Mouse (Mus musculus): ENCODE measurements around the gene Pdgfra. TPM values are rescaled to one million over a fixed set of nuclear protein-coding genes. Genes with fewer than 3 reads are reported as not detected.

Gene Pdgfra
- polyA plus RNA-seq, 1 experiment from 2014 or later = 124 TPM

DNA sequence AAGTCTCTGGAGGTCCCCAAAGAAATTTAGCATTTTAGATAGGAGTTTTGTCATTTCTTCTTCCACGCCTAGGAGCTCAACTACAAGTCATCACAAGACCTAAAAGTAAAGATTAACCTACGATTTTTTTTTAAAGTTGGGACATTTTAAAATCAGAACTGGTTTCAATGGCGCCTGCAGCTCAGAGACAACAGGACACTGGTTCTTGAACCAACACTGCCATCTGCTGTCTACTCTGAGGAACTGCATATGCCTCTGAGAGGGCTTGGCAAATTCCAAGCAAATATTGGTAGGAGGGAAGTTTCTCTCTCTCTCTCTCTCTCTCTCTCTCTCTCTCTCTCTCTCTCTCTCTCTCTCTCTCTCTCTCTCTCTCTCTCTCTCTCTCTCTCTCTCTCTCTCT lies 4.9 kb downstream of the Pdgfra start:
- H3K4me3 ChIP-seq (ENCODE audit: low read depth, low read length) = peak overlapping the region; percentile 89
- 0% methylated on average over 3 of the region's 3 CpGs for WGBS
- ATAC-seq (ENCODE audit: insufficient number of reproducible peaks, low FRiP score, low TSS enrichment, low read depth) (no peak), DNase-seq (ENCODE audit: low spot score) (peak; percentile 74)
- H3K27me3 ChIP-seq (ENCODE audit: control insufficient read depth, insufficient read depth, low read length) = no peaks in the 10 kb centered on the region
- H3K9ac ChIP-seq (ENCODE audit: low read length) = peak overlapping the region; percentile 87
- H3K27ac ChIP-seq (replicated peaks; ENCODE audit: low read depth, low read length) = peak overlapping the region; percentile 99; the same call in 1 of the 2 replicates
- no peaks in the 10 kb centered on the region for H3K9me3 ChIP-seq (ENCODE audit: control insufficient read depth, low read length)
- peak overlapping the region; percentile 63 for H3K4me2 ChIP-seq (ENCODE audit: low read depth, severe bottlenecking)
- peaks cover 22% of the 10 kb centered on the region for H3K4me1 ChIP-seq (ENCODE audit: control insufficient read depth, insufficient read depth, low read length)
- H3K36me3 ChIP-seq (ENCODE audit: control insufficient read depth, insufficient read depth, low read length) = peaks cover 2% of the 10 kb centered on the region; the same call in 1 of the 2 replicates

DNA sequence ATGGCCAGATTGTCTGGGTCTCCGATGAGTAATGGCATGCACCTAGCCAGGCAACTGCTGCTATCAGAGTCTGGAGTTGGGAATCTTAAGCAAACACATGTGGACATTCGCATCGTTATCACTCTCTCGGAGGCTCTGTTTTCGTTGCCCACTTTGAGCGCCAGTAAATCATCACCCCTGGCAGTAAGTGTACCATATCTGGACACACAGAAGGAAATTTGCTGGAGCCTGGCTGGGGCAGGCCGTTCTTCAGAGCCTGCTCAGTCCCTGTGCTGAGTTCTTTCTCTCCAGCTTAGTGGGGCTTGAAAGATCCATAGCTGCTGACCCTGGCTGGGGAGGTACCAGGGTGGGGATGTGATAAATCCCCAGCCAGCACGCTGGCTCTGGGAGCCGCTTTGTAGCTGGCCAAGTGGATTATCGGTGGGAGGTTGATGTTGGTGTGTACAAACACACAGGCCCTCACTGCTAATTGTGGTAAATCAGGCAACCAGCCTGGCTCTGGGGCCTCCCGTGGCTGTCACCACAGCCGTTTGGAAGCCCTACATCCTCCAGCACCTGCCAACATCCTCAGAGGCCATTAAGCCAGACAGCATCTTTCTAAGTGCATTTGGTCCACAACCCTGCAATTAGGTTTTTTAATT lies 8.6 kb downstream of the Pdgfra start:
- no peak overlapping the region for H3K9ac ChIP-seq (ENCODE audit: low read length)
- H3K4me1 ChIP-seq (ENCODE audit: control insufficient read depth, insufficient read depth, low read length) = peaks cover 22% of the 10 kb centered on the region
- H3K4me3 ChIP-seq (ENCODE audit: low read depth, low read length) = no peak overlapping the region
- H3K4me2 ChIP-seq (ENCODE audit: low read depth, severe bottlenecking) = no peak overlapping the region
- no peaks in the 10 kb centered on the region for H3K9me3 ChIP-seq (ENCODE audit: control insufficient read depth, low read length)
- no peaks in the 10 kb centered on the region for H3K27me3 ChIP-seq (ENCODE audit: control insufficient read depth, insufficient read depth, low read length)
- peaks cover 20% of the 10 kb centered on the region; the same call in 1 of the 2 replicates for H3K36me3 ChIP-seq (ENCODE audit: control insufficient read depth, insufficient read depth, low read length)
- no peak overlapping the region for H3K27ac ChIP-seq (replicated peaks; ENCODE audit: low read depth, low read length)
- 41% methylated on average over 12 of the region's 12 CpGs for WGBS
- DNase-seq (ENCODE audit: low spot score) = peak; percentile 21
- no peak for ATAC-seq (ENCODE audit: insufficient number of reproducible peaks, low FRiP score, low TSS enrichment, low read depth)

DNA sequence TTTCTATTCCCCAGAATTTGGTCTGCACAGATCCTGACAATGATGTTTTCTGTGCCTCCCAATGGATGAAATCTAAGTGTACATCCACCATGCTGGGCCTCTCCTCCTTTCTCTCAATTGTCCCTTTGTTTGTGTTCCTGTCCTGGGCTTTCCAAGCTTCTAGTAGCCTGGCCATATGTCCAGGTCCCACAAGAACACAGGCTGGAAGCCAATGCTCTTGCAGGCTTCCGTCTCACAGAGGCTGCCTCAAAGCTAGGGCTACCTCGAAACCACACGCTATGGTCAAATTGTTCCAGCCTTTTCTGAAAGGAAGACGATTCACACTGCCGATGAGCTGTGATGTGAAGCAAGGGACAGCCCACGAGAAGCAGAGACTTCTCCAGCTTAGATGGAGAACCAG lies 9.5 kb downstream of the Pdgfra start:
- Histone ChIP-seq H3K4me3 (ENCODE audit: low read depth, low read length) (no peak overlapping the region), H3K9ac (ENCODE audit: low read length) (no peak overlapping the region), H3K27ac (replicated peaks; ENCODE audit: low read depth, low read length) (no peak overlapping the region), H3K4me1 (ENCODE audit: control insufficient read depth, insufficient read depth, low read length) (peaks cover 22% of the 10 kb centered on the region), H3K27me3 (ENCODE audit: control insufficient read depth, insufficient read depth, low read length) (no peaks in the 10 kb centered on the region), H3K4me2 (ENCODE audit: low read depth, severe bottlenecking) (peak overlapping the region; percentile 2; the same call in 1 of the 2 replicates), H3K9me3 (ENCODE audit: control insufficient read depth, low read length) (no peaks in the 10 kb centered on the region), H3K36me3 (ENCODE audit: control insufficient read depth, insufficient read depth, low read length) (peaks cover 25% of the 10 kb centered on the region; the same call in 1 of the 2 replicates)
- no peak for DNase-seq (ENCODE audit: low spot score)
- no peak for ATAC-seq (ENCODE audit: insufficient number of reproducible peaks, low FRiP score, low TSS enrichment, low read depth)
- WGBS = 88% methylated on average over 6 of the region's 6 CpGs

DNA sequence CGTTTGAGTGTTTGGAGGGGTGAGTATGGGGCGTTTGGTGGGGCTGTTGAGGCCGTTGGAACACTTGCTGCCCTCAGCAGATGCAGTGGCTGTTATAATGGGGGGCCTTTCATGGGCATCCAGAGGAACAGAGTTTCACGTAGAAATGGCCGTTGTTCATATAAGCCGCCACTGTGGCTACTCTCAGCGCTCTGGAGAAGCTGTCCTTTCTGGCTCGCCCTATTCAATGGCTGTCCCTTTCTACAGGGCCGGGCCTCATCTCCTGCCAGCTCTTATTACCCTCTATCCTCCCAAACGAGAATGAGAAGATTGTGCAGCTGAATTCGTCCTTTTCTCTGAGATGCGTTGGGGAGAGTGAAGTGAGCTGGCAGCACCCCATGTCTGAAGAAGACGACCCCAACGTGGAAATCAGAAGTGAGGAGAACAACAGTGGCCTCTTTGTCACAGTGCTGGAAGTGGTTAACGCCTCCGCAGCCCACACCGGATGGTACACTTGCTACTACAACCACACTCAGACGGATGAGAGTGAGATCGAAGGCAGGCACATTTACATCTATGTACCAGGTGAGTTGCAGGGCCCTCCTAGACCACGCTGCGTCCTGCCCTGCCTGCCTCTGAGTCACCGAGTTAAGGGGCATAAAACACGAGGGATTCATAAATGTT lies 11.3 kb downstream of the Pdgfra start:
- WGBS = 87% methylated on average over 23 of the region's 23 CpGs
- H3K9ac ChIP-seq (ENCODE audit: low read length) = no peak overlapping the region
- DNase-seq (ENCODE audit: low spot score) = peak; percentile 20
- H3K36me3 ChIP-seq (ENCODE audit: control insufficient read depth, insufficient read depth, low read length) = peaks cover 31% of the 10 kb centered on the region; the same call in 1 of the 2 replicates
- no peak overlapping the region for H3K27ac ChIP-seq (replicated peaks; ENCODE audit: low read depth, low read length)
- no peak for ATAC-seq (ENCODE audit: insufficient number of reproducible peaks, low FRiP score, low TSS enrichment, low read depth)
- H3K4me1 ChIP-seq (ENCODE audit: control insufficient read depth, insufficient read depth, low read length) = peaks cover 16% of the 10 kb centered on the region; the same call in 1 of the 2 replicates
- H3K9me3 ChIP-seq (ENCODE audit: control insufficient read depth, low read length) = no peaks in the 10 kb centered on the region
- no peaks in the 10 kb centered on the region for H3K27me3 ChIP-seq (ENCODE audit: control insufficient read depth, insufficient read depth, low read length)
- H3K4me2 ChIP-seq (ENCODE audit: low read depth, severe bottlenecking) = no peak overlapping the region
- H3K4me3 ChIP-seq (ENCODE audit: low read depth, low read length) = no peak overlapping the region

DNA sequence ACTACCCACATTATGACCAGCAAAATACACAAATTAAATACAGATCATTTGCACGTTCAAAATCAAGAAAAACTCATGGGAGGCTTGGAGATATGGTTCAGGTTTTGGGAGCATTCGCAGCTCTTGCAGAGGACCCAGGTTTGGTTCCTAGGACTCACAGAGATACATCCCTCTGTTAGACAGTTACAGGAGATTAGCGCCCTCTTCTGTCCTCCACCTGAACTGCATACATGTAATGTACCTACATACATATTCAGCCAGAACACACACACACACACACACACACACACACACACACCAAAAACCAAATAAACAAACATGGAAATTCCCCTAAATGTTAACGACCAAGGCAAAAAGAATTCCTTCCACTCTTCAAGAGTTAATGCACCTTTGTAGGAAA lies 12.6 kb downstream of the Pdgfra start:
- Histone ChIP-seq H3K27ac (replicated peaks; ENCODE audit: low read depth, low read length) (no peak overlapping the region), H3K4me1 (ENCODE audit: control insufficient read depth, insufficient read depth, low read length) (peaks cover 10% of the 10 kb centered on the region; the same call in 1 of the 2 replicates), H3K9ac (ENCODE audit: low read length) (no peak overlapping the region), H3K4me2 (ENCODE audit: low read depth, severe bottlenecking) (no peak overlapping the region), H3K27me3 (ENCODE audit: control insufficient read depth, insufficient read depth, low read length) (no peaks in the 10 kb centered on the region), H3K9me3 (ENCODE audit: control insufficient read depth, low read length) (no peaks in the 10 kb centered on the region), H3K36me3 (ENCODE audit: control insufficient read depth, insufficient read depth, low read length) (peaks cover 35% of the 10 kb centered on the region; the same call in 1 of the 2 replicates), H3K4me3 (ENCODE audit: low read depth, low read length) (no peak overlapping the region)
- WGBS = 82% methylated on average over 4 of the region's 4 CpGs
- ATAC-seq (ENCODE audit: insufficient number of reproducible peaks, low FRiP score, low TSS enrichment, low read depth) = no peak
- DNase-seq (ENCODE audit: low spot score) = peak; percentile 66

DNA sequence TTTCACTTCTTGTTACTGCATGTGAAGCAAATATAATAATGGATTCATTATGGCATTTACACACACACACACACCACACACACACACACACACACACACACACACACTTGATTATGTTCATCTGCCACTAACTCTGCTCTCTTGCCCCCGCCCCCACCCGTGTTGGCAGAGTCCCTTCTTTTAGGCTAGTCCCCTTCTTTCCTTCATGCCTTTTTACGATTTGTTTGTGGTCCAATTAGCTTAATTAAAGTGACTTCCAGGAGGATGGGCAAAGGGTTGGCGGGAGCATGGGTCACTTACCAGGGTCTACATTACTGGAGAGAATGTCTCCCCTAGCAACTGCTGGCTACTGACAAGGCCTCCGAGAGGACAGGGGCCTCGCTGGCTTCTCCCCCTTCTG lies 17.7 kb downstream of the Pdgfra start:
- no peak overlapping the region for H3K27ac ChIP-seq (replicated peaks; ENCODE audit: low read depth, low read length)
- peaks cover 30% of the 10 kb centered on the region; the same call in 1 of the 2 replicates for H3K36me3 ChIP-seq (ENCODE audit: control insufficient read depth, insufficient read depth, low read length)
- H3K27me3 ChIP-seq (ENCODE audit: control insufficient read depth, insufficient read depth, low read length) = no peaks in the 10 kb centered on the region
- WGBS = 74% methylated on average over 6 of the region's 6 CpGs
- H3K9ac ChIP-seq (ENCODE audit: low read length) = no peak overlapping the region
- ATAC-seq (ENCODE audit: insufficient number of reproducible peaks, low FRiP score, low TSS enrichment, low read depth) (no peak), DNase-seq (ENCODE audit: low spot score) (no peak)
- no peak overlapping the region for H3K4me3 ChIP-seq (ENCODE audit: low read depth, low read length)
- H3K4me1 ChIP-seq (ENCODE audit: control insufficient read depth, insufficient read depth, low read length) = no peaks in the 10 kb centered on the region
- no peaks in the 10 kb centered on the region for H3K9me3 ChIP-seq (ENCODE audit: control insufficient read depth, low read length)
- H3K4me2 ChIP-seq (ENCODE audit: low read depth, severe bottlenecking) = no peak overlapping the region

DNA sequence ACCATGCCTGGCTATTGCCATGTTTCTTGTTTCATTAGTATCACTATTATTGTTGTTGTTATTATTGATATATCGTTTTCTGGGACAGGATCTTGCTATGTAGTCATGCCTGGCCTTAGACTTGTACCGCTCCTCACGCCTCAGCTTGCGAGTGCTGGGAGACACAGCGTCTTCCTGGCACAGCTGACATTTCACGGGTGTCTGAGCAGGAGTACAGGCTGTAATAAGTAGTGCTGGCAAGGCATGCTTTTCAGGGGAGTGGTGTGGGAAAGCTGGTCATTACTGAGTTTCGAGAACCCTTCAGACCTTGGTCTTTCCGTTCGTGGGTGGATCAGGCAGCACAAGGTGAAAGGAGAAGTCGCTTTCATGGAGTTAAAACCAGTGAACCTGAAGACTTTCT lies 19.8 kb downstream of the Pdgfra start:
- Histone ChIP-seq H3K9ac (ENCODE audit: low read length) (no peak overlapping the region), H3K27ac (replicated peaks; ENCODE audit: low read depth, low read length) (no peak overlapping the region), H3K9me3 (ENCODE audit: control insufficient read depth, low read length) (no peaks in the 10 kb centered on the region), H3K4me2 (ENCODE audit: low read depth, severe bottlenecking) (no peak overlapping the region), H3K36me3 (ENCODE audit: control insufficient read depth, insufficient read depth, low read length) (peaks cover 35% of the 10 kb centered on the region), H3K4me1 (ENCODE audit: control insufficient read depth, insufficient read depth, low read length) (no peaks in the 10 kb centered on the region), H3K4me3 (ENCODE audit: low read depth, low read length) (no peak overlapping the region), H3K27me3 (ENCODE audit: control insufficient read depth, insufficient read depth, low read length) (no peaks in the 10 kb centered on the region)
- DNase-seq (ENCODE audit: low spot score) = no peak
- ATAC-seq (ENCODE audit: insufficient number of reproducible peaks, low FRiP score, low TSS enrichment, low read depth) = no peak
- 93% methylated on average over 10 of the region's 10 CpGs for WGBS

DNA sequence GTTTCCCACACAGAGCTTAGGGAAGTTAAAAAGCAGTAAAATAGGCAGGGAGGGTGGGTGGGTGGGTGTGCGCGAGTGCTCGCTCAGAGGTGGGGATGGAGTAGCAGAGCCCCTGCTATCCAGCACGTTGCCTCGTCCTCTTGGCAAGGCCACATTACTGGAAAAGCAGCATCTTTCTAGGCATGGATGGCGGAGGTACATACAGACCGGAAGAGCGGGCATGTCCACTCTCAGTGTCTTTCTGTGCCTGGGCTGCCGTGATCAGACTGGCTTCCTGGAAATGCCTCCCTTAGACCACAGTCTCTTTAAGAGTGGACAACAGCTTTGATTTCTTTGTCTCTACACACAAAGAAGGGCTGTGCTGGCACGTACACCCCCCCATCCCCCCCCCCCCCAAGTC lies 27.2 kb downstream of the Pdgfra start:
- no peak for ATAC-seq (ENCODE audit: insufficient number of reproducible peaks, low FRiP score, low TSS enrichment, low read depth)
- H3K4me1 ChIP-seq (ENCODE audit: control insufficient read depth, insufficient read depth, low read length) = no peaks in the 10 kb centered on the region
- no peak overlapping the region for H3K4me3 ChIP-seq (ENCODE audit: low read depth, low read length)
- 90% methylated on average over 10 of the region's 10 CpGs for WGBS
- H3K9ac ChIP-seq (ENCODE audit: low read length) = no peak overlapping the region
- no peaks in the 10 kb centered on the region for H3K27me3 ChIP-seq (ENCODE audit: control insufficient read depth, insufficient read depth, low read length)
- peaks cover 46% of the 10 kb centered on the region for H3K36me3 ChIP-seq (ENCODE audit: control insufficient read depth, insufficient read depth, low read length)
- H3K4me2 ChIP-seq (ENCODE audit: low read depth, severe bottlenecking) = no peak overlapping the region
- H3K27ac ChIP-seq (replicated peaks; ENCODE audit: low read depth, low read length) = no peak overlapping the region
- DNase-seq (ENCODE audit: low spot score) = no peak
- no peaks in the 10 kb centered on the region for H3K9me3 ChIP-seq (ENCODE audit: control insufficient read depth, low read length)
